Mouse (Mus musculus) CH12.LX (cell line): ENCODE data around the gene Rnf7.

Experiments
- CHD2 ChIP-seq: IDR thresholded peaks from 2 replicates; pipeline ENCODE4 v1.6.1; 2011; ENCODE audit warnings: low read length, improper control_type of control experiment
- POLR2A ChIP-seq: IDR thresholded peaks from 2 replicates; pipeline ENCODE4 v1.6.1; 2011; ENCODE audit warnings: low read depth, mild to moderate bottlenecking, improper control_type of control experiment, low read length
- TCF12 ChIP-seq: IDR thresholded peaks from 2 replicates; pipeline ENCODE4 v1.6.1; 2014; ENCODE audit warnings: low read depth, mild to moderate bottlenecking, inconsistent platforms, low read length, improper control_type of control experiment
- ZKSCAN1 ChIP-seq: IDR thresholded peaks from 2 replicates; pipeline ENCODE4 v1.6.1; 2012; ENCODE audit warnings: low read depth, inconsistent platforms, low read length, improper control_type of control experiment, borderline replicate concordance
- ZNF384 ChIP-seq: IDR thresholded peaks from 2 replicates; pipeline ENCODE4 v1.6.1; 2012; ENCODE audit warnings: low read depth, low read length, improper control_type of control experiment, inconsistent platforms

DNA sequence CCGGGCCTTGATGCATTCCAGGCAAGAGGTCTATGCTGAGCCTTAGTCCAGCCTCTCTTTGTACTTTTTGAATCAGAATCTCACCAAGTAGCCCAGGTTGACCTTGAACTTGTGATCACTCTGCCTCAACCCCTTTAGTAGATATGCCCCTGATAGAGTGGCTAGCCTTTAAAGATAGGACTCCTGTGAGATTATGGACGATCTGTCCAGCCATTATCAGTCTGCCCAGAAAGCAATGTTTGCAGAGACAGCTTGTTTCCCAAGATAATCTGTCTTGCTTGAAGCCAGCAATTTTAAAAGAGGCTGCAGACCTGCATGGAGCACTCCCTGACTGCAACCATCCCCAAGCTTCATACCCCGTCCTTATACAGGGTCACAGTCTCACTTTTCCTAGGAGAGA, 4.6 kb upstream of the Rnf7 start:
- TF ChIP-seq POLR2A (no peak), ZNF384 (no peak), ZKSCAN1 (no peak), TCF12 (no peak), CHD2 (no peak)
